18 mouse cellular contexts compared by ENCODE assay signal in genomic region chr12:86869761-86870160, GRCm38 (mm10).
"Had no signal": no experiment of that assay in that cellular context is flagged by ENCODE, and none has a peak within 500 bp of the region (broad histone marks: within the 10 kb centered on the region; RNA-seq: fewer than 3 reads in every experiment).

No protein-coding gene starts in this region.

- H3K27ac ChIP-seq: midbrain, embryonic 10.5 days; midbrain, embryonic 12.5 days; neural tube, embryonic 13.5 days; neural tube, embryonic 15.5 days had no signal

- H3K4me2 ChIP-seq: lung, embryonic 14.5 days; midbrain, embryonic 12.5 days; neural tube, embryonic 13.5 days; neural tube, embryonic 15.5 days had no signal

- H3K4me3 ChIP-seq: midbrain, embryonic 10.5 days; midbrain, embryonic 12.5 days; myocyte; neural tube, embryonic 13.5 days; neural tube, embryonic 15.5 days had no signal

- H3K9ac ChIP-seq: lung, embryonic 14.5 days; midbrain, embryonic 12.5 days; neural tube, embryonic 13.5 days; neural tube, embryonic 15.5 days had no signal

- H3K9me3 ChIP-seq: midbrain, embryonic 12.5 days; neural tube, embryonic 13.5 days; neural tube, embryonic 15.5 days had no signal

- H3K27me3 ChIP-seq: midbrain, embryonic 12.5 days; neural tube, embryonic 13.5 days; neural tube, embryonic 15.5 days had no signal

- ATAC-seq: midbrain, embryonic 16.5 days had no signal

- H3K36me3 ChIP-seq: midbrain, embryonic 10.5 days; midbrain, embryonic 12.5 days; neural tube, embryonic 13.5 days; neural tube, embryonic 15.5 days had no signal

- DNase-seq: lung, embryonic 14.5 days; lung, postnatal 10 days; lung, postnatal 4 days; midbrain, embryonic 14.5 days; retina, postnatal 1 day; right cerebral cortex, adult 18-20 months; right cerebral cortex, postnatal 25 days; right cerebral cortex, postnatal 4 days; spleen, adult 18-20 months; thymus, adult 18-20 months; thymus, postnatal 14 days; thymus, postnatal 36 days had no signal
